Mouse (Mus musculus): ENCODE data around the gene 5031439G07Rik.

Gene 5031439G07Rik

GRCm38 (mm10) chr15:84995041-84995440, 6.7 kb upstream of the 5031439G07Rik start:
- DNase-seq (ENCODE audit: low read depth, low spot score): no peak

- no peak for DNase-seq (ENCODE audit: low read depth, low spot score)
These were observed 6.1 kb upstream of the 5031439G07Rik start for GRCm38 (mm10) chr15:84994498-84994897.

GRCm38 (mm10) chr15:84989771-84990170, 1.4 kb upstream of the 5031439G07Rik start:
- no peak for DNase-seq (ENCODE audit: low read depth, low spot score)

DNA sequence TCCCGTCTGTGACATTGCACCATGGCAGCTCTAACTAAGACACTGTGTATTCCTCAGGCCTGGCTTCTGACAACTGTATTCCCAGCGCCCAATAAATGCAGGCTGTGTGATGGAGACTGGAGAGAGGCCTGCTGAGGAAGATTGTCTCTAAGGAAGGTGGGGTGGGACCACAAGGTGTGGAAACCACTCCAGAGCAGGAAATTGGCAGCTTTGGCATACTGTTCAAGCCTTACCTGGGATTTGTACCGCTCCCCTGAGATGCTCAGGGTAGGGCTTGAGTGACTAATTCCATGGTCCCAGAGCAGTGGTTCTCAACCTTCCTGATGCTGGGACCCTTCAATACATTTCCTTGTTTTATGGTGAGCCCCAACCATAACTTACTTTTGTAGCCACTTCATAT, 747 bp upstream of the 5031439G07Rik start:
- DNase-seq (ENCODE audit: low read depth, low spot score): no peak

DNA sequence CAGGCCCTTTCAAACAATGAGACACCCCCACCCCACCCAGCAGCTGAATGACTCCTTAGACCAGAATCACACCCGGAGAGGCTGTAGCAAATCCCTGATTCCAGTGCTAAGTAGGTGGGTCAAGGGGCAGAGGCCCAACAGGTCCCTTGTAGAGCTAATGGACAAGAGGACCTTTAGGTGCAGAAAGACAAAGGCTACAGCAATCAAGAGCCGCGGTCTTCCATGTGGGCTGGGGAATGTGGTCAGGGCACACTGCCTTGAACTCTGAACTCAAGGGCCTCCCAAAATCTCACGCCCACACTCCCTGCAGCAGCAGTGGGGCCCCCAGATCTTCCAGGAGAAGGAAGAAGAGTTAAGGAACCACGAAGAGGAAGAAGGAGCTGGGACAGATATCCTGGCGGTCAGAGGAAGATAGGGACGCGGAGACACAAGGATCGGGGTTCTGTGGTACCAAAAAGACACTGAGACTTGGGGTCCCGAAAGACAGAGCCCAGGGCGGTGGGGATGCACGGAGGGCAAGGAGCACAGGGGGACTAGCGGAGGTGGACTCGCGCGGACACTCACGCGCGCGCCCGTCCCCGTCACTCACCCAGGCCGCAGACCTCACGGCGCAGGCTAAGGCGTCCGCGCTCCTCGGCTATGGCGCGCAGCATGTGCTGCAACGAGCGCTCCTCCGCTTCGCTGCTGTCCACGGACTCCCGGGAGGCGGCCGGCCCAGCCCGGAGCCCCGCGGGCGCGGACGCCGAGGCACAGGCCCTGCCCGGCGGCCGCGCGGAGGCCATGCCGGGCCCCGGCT, 1.1 kb downstream of the 5031439G07Rik start:
- DNase-seq (ENCODE audit: low read depth, low spot score): peak; percentile 59

DNA sequence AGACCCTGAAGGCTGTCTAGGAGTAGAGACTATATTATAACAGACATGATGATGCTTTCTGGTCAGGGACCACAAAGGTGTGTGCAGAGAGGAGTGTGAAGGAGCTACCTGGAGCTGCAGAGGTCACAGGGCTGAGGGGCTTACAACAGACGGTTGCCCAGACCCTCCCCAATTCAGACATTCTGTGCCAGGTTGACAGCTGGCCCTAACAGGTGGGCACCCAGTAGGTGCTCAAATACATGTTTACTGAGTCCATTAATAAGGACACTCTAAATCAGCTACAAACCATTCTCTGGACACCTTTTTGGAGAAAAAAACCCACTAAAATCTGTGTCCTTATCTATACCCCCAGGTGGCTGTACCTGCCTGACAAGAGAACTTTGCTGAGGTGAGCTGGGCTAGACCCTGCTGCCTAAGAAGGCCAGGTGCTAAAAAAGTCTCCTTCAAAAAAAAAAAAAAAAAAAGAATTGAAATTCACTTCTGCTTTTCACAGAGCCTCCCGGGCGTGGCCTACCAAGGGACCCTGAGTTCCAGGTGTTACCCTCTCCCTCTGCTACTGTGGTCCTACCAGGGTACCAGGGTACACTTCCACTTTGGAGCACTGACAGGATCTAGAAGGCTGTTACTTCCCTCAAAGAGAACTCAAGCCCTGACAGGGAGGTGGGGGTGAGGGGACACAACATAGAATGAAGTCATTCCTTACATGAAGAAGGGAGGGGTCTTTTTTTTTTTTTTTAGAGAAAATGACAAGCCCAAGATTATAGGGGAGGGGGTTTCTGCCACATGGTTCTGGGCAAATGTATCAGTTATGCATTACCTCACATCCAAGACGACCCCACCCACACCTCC, 2.0 kb downstream of the 5031439G07Rik start:
- DNase-seq (ENCODE audit: low read depth, low spot score): no peak

DNA sequence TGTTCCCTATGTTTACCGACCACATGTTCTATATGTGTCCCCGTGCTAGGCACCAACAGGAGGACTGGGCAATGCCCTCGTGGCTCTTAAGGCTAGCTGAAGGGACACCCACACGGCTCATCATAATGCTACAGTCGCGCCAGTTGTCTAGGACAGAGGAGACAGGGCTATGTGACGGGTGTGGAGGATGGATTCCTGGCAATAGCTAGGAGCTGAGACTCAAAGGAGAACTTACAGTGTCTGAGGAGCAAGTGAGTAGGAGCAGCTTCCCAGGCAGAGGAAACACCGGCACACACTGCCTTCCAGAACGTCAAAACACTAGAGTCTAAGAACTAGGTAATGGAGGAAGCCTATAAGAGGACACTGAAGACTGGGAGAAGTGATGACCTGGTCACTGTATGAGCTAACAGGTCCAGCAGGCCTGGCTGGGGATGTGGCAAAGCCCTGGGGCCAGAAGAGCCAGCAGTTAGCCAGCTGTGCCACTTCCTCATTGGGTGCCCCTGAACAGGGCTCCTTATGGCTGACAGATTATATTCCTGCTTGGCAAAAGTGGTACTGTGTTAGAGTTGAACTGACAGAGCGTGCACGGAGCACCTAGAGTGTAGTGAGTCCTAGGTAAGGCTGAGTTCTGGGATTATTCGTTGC, 2.7 kb downstream of the 5031439G07Rik start:
- no peak for DNase-seq (ENCODE audit: low read depth, low spot score)

DNA sequence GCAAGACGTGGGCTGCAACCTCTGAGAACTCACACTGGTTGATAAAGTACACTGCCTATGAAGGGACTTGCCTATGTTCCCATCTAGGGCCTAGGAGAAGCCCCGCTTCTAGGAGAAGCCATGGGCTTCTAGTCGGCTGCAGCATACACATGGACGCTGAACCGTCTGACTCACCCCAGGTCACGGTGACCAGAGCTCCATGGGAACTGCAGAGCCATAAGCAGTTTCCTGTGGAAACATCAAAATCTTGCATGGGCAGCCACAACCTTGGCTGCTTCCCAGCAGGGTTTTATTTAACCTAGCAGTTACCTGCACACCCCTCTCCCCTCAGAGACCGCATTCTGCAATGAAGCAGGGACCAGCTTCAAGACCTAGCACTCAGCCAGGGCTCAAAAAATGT, 4.6 kb downstream of the 5031439G07Rik start:
- DNase-seq (ENCODE audit: low read depth, low spot score): no peak

DNA sequence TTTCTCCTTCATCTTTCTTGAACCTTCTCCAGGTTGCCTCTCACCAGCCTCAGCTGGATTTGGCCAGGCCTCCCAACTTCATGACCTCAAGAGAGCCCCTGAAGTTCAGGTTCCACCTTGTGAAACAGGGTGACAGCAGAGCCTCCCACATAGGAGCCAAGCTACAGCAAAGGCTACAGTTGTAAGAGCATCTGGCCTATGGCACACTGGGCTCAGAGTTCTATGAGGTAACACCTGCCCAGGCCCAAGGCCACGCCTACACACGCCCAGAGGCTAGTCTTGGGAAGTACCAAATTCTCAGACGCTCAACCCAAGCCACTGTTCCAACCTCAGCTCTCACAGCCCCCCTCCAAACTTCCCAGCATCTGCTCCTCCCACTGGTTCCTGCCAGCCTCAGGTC, 5.5 kb downstream of the 5031439G07Rik start:
- no peak for DNase-seq (ENCODE audit: low read depth, low spot score)

DNA sequence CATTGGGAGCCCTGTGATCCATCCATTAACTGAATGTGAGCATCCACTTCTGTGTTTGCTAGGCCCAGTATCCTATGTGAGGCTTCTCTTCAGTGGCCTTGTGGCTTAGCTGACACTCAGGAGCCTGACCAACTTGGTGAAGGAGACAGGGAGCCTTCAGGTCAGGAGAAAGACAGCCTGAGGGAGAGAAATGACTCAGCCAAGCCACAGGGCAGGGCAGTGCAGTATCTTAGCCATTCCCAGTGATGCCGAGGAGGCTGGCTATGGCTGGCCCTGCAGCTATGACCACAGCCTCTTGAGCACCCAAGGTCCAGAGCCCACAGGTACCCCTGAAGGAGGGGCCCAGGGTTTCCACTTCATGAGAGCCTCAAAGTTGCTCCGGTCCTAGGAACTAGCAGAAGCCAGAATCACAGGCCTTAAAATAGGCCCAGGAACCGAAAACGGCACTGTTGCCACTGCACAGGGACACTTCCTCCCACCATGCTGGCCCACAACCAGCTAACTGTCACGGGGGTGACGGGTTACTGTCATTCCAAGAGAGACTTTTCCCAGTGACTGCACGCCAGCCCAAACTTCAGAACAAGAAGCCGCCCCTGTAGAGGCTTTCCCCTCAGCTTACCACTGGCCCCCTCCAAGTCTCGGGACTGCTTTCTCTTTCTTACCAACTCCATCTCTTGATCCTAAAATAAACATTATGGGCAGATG, 6.6 kb downstream of the 5031439G07Rik start:
- DNase-seq (ENCODE audit: low read depth, low spot score): no peak

GRCm38 (mm10) chr15:84975729-84976128, 12.6 kb downstream of the 5031439G07Rik start:
- DNase-seq (ENCODE audit: low read depth, low spot score): no peak

DNA sequence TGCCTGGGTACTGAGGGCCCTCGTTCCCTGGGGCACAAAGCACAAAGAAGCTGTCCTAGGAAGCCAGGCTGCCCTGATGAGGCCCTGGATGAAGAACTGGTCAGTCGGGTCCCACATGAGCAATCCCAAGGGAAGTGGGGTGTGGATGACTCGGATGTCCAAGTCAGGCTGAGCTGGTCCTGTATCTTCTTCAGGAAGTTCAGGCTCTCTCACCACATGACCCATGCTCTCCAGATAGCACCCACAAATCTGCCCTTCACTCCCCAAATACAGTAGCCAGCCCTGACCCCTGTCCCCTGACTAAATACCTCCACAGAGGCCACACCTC, 14.8 kb downstream of the 5031439G07Rik start:
- DNase-seq (ENCODE audit: low read depth, low spot score): no peak

- DNase-seq (ENCODE audit: low read depth, low spot score): no peak
These were observed 15.3 kb downstream of the 5031439G07Rik start for GRCm38 (mm10) chr15:84972860-84973543.

DNA sequence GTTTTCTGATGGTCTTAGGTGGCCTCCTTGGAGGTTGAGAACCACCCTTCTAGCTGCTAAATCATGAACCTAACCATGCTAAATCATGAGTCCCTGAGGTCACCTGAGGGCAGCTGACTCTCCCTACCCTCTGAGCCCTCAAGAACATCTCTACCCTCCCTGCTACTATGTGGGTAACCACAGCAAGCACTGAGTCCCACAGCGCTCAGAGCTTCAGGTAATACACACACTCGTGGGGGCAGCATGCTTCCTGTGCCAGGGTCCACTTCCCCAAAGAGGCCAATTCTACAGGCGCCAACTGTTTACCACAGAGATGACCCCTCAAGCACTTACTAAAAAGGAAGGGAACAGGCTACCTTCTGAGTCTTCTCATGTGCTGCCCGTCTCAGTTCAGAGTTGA, 19.8 kb downstream of the 5031439G07Rik start:
- no peak for DNase-seq (ENCODE audit: low read depth, low spot score)

DNA sequence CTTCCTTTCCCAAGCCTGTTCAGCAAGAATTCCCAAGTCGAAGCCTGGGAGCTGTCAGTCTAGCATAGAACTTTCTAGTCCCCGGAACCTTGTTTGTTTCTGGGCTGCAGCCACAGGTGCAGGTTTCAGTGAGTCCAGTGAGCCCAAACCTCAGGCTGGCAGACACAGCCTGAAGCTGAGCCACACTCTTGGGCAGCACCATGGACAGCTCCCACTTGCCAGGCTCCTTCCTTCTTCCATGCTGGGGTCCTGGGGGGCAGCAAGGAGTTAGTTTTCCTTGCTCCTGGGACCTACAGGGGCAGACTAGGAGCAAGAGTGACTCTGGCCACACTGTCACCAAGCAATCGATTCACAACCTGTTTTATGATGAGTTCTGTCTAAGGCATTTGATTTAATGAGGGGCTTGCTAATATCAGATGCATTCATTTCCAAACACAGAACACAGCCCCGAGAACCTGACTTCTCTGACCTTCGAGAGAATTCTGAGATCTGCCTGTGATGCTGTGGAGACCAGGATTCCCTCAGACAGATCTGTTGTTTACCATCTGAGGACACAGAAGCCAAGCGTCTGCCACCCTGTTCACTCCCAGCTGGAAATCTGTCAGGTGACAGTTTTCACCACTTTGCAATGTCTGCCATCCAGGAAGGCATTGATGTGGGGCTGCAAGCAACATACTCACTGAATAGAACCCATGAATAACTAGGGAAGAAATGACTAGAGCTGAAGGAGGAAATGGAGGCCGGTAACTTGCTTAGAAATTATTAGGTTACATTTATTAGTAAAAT, 22.6 kb downstream of the 5031439G07Rik start:
- peak; percentile 32 for DNase-seq (ENCODE audit: low read depth, low spot score)

- DNase-seq (ENCODE audit: low read depth, low spot score): no peak
These were observed 23.6 kb downstream of the 5031439G07Rik start for GRCm38 (mm10) chr15:84964771-84965170.

DNA sequence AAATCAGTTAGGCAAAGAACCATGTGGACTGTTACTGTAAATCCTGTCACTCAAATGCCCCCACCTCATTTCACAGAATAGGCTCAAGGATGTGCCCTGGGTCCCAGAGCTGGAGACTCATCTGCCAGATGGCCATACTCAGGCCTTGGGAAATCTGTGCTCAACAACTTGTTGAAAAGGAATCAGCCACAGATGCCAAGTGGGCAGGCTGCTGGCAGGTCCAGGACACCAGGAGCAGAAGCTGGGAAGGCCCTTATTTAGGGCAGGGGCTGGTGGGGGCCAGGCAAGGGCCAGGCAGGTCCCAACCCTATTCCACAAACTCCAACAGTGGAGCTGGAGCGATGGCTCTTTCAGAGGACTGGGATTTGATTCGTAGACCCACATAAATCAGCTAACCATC, 25.8 kb downstream of the 5031439G07Rik start:
- no peak for DNase-seq (ENCODE audit: low read depth, low spot score)

GRCm38 (mm10) chr15:84960692-84961091, 27.7 kb downstream of the 5031439G07Rik start:
- DNase-seq (ENCODE audit: low read depth, low spot score): no peak

- no peak for DNase-seq (ENCODE audit: low read depth, low spot score)
These were observed 28.5 kb downstream of the 5031439G07Rik start for GRCm38 (mm10) chr15:84959891-84960290.

GRCm38 (mm10) chr15:84958331-84958730, 30.0 kb downstream of the 5031439G07Rik start:
- no peak for DNase-seq (ENCODE audit: low read depth, low spot score)
